Mouse (Mus musculus): ENCODE results near the gene Prr15. TPM values are rescaled to one million over a fixed set of nuclear protein-coding genes. Genes with fewer than 3 reads are reported as not detected.

Gene Prr15
- polyA plus RNA-seq, 1 experiment from 2014 or later: 1.1 TPM

DNA sequence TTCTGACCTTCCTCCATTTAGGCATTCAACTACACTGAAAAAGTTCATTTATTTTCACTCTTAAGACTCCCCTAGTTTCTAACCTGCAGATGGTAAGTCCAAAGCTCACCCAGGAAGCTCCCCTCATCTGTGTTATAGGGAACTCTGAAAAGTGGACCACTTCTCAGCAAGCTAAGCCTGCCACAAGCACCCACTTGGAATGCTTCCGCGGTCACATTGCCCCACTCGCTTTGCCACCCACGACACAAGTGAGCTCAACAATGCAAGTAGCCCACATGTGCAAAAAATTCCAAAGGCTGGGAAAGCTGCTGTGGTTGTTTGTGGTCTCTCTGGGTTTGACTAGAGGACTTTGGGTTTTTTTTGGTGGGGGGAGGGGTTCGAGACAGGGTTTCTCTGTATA is 15.5 kb downstream of the Prr15 start:
- H3K9me3 ChIP-seq (ENCODE audit: control insufficient read depth, low read length): no peaks in the 10 kb centered on the region
- H3K27ac ChIP-seq (ENCODE audit: low read depth, low read length): no peak overlapping the region
- no peak for ATAC-seq
- H3K9ac ChIP-seq (ENCODE audit: low read depth, low read length): no peak overlapping the region
- no peaks in the 10 kb centered on the region for H3K27me3 ChIP-seq (replicated peaks; ENCODE audit: control insufficient read depth, insufficient read depth, low read length)
- H3K36me3 ChIP-seq (ENCODE audit: control insufficient read depth, insufficient read depth, low read length): no peaks in the 10 kb centered on the region
- no peaks in the 10 kb centered on the region for H3K4me1 ChIP-seq (ENCODE audit: control insufficient read depth, insufficient read depth, low read depth, low read length)
- H3K4me3 ChIP-seq (ENCODE audit: low read length): no peak overlapping the region
- 93% methylated on average over 5 of the region's 5 CpGs for WGBS
- H3K4me2 ChIP-seq (ENCODE audit: low read length): no peak overlapping the region

DNA sequence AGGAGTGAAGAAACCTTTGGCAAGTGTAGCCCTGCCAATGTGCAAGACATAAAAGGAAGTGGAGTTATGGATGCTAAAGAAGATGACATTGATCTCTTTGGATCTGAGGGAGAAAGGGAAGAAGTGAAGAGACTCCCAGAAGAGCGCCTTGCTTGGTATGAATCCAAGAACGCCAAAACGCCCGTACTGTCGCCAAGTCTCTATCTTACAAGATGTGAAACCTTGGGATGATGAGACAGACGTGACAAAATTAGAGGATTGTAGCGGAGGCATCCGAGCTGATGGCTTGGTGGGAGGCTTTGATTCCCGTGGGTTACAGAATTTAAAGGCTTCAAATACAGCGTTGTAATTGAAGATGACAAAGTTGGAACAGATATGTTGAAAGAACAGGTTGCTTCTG is 16.6 kb downstream of the Prr15 start:
- H3K27me3 ChIP-seq (replicated peaks; ENCODE audit: control insufficient read depth, insufficient read depth, low read length): no peaks in the 10 kb centered on the region
- no peak overlapping the region for H3K27ac ChIP-seq (ENCODE audit: low read depth, low read length)
- H3K4me2 ChIP-seq (ENCODE audit: low read length): no peak overlapping the region
- no peaks in the 10 kb centered on the region for H3K9me3 ChIP-seq (ENCODE audit: control insufficient read depth, low read length)
- no peaks in the 10 kb centered on the region for H3K36me3 ChIP-seq (ENCODE audit: control insufficient read depth, insufficient read depth, low read length)
- ATAC-seq: no peak
- 85% methylated on average over 10 of the region's 10 CpGs for WGBS
- no peaks in the 10 kb centered on the region for H3K4me1 ChIP-seq (ENCODE audit: control insufficient read depth, insufficient read depth, low read depth, low read length)
- no peak overlapping the region for H3K4me3 ChIP-seq (ENCODE audit: low read length)
- no peak overlapping the region for H3K9ac ChIP-seq (ENCODE audit: low read depth, low read length)

DNA sequence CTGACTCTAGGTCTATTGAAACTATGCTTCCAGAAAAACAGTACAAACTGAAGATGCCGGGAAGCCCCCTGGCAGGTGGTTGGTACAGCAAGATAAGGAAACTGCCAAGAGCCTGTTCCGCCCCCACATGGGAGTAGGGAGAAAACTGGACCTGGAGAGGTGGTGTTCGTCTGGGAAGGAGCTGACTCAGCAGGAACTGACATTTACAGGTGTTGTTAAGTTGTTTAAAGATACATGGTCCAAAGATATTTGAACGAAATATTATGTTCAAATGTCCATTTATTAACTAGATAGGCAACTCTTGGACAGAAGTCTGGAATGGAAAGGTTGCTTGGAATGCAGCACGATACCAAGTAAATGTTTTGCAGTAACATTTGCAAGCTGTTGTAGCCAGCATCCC is 26.2 kb downstream of the Prr15 start:
- no peak for ATAC-seq
- 88% methylated on average over 5 of the region's 5 CpGs for WGBS
- no peaks in the 10 kb centered on the region for H3K4me1 ChIP-seq (ENCODE audit: control insufficient read depth, insufficient read depth, low read depth, low read length)
- no peak overlapping the region for H3K9ac ChIP-seq (ENCODE audit: low read depth, low read length)
- no peaks in the 10 kb centered on the region for H3K27me3 ChIP-seq (replicated peaks; ENCODE audit: control insufficient read depth, insufficient read depth, low read length)
- no peaks in the 10 kb centered on the region for H3K36me3 ChIP-seq (ENCODE audit: control insufficient read depth, insufficient read depth, low read length)
- H3K27ac ChIP-seq (ENCODE audit: low read depth, low read length): no peak overlapping the region
- H3K4me2 ChIP-seq (ENCODE audit: low read length): no peak overlapping the region
- no peaks in the 10 kb centered on the region for H3K9me3 ChIP-seq (ENCODE audit: control insufficient read depth, low read length)
- no peak overlapping the region for H3K4me3 ChIP-seq (ENCODE audit: low read length)

DNA sequence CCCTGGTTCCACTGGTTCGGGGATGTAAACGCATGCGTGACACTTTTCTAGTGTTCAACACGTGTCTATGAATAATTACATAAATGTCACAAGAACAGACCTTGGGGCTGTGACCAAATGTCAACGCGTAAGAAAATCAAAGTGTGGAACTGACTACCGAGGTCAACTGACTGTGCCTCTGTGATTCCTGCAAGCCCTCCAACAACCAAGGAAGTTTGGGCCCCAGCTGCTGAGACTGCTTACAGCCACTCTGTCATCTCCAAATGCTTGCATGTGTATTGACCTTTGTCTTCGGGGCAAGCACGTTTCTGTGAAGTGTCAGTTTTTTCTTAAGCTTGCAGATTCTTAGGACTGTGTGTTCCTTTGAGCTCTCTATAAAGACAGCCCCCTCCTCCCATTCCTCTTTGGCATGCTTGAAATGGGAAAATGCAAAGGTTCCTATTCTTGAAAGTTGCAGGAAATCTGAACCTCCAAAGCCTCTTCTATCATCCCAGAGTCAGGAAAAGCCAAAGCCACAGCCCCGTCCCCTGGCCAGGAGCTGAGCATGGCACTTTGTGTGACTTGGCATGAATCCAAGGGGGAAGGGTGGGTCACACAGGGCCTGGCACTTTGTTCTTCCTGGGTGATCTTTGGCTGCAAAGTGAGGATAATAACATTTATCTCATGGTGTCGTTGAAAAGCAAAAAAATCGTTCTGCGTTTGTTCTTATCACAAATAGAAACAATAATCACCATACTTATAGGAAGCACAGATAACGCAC is 27.5 kb downstream of the Prr15 start:
- no peaks in the 10 kb centered on the region for H3K4me1 ChIP-seq (ENCODE audit: control insufficient read depth, insufficient read depth, low read depth, low read length)
- no peak overlapping the region for H3K4me2 ChIP-seq (ENCODE audit: low read length)
- H3K27me3 ChIP-seq (replicated peaks; ENCODE audit: control insufficient read depth, insufficient read depth, low read length): no peaks in the 10 kb centered on the region
- no peaks in the 10 kb centered on the region for H3K36me3 ChIP-seq (ENCODE audit: control insufficient read depth, insufficient read depth, low read length)
- 61% methylated on average over 14 of the region's 14 CpGs for WGBS
- H3K9ac ChIP-seq (ENCODE audit: low read depth, low read length): no peak overlapping the region
- H3K9me3 ChIP-seq (ENCODE audit: control insufficient read depth, low read length): no peaks in the 10 kb centered on the region
- no peak overlapping the region for H3K27ac ChIP-seq (ENCODE audit: low read depth, low read length)
- ATAC-seq: no peak
- no peak overlapping the region for H3K4me3 ChIP-seq (ENCODE audit: low read length)

DNA sequence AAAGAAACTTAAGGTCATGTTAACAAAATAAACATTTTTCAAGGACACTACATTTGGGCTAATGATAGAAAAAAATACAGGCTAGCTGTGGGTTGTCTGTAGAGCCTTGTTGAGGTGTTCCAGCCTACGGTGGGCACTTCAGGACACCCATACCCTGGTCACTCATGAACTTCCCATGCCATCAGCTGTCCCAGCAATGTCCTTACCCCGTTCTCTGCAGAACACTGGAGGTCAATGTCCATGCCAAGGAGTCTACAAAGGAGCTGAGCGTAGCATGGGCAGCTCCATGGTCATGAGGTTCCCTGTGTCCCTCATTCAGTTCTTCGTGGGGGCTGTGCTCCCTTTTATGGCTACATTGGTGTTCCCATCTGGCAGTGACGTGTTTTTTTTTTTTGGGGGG is 28.1 kb downstream of the Prr15 start:
- H3K36me3 ChIP-seq (ENCODE audit: control insufficient read depth, insufficient read depth, low read length): no peaks in the 10 kb centered on the region
- H3K27ac ChIP-seq (ENCODE audit: low read depth, low read length): no peak overlapping the region
- no peak for ATAC-seq
- no peak overlapping the region for H3K9ac ChIP-seq (ENCODE audit: low read depth, low read length)
- no peak overlapping the region for H3K4me3 ChIP-seq (ENCODE audit: low read length)
- no peaks in the 10 kb centered on the region for H3K27me3 ChIP-seq (replicated peaks; ENCODE audit: control insufficient read depth, insufficient read depth, low read length)
- no peak overlapping the region for H3K4me2 ChIP-seq (ENCODE audit: low read length)
- 87% methylated on average over 5 of the region's 5 CpGs for WGBS
- H3K9me3 ChIP-seq (ENCODE audit: control insufficient read depth, low read length): no peaks in the 10 kb centered on the region
- no peaks in the 10 kb centered on the region for H3K4me1 ChIP-seq (ENCODE audit: control insufficient read depth, insufficient read depth, low read depth, low read length)

DNA sequence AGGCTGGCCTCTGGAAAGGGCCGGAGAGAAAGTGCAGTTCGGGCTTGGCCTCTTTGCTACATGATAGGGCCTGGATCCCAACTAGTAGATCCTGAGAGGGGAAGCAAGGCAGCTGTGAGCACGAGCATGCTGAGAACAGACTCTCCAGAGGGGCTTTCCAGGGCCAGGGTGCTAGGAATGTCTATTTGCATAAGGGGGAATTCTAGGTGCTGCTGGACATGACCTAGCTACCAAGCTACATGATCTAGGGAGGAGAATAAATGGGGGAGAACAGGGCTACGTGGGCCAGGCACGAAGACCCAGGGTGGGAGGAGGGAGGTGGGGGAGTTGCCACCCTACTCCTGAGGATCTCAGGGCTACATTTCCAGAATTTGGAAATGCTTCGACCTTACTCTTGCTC is 30.0 kb downstream of the Prr15 start:
- Histone ChIP-seq H3K9ac (ENCODE audit: low read depth, low read length) (no peak overlapping the region), H3K36me3 (ENCODE audit: control insufficient read depth, insufficient read depth, low read length) (no peaks in the 10 kb centered on the region), H3K4me3 (ENCODE audit: low read length) (no peak overlapping the region), H3K9me3 (ENCODE audit: control insufficient read depth, low read length) (no peaks in the 10 kb centered on the region), H3K27ac (ENCODE audit: low read depth, low read length) (no peak overlapping the region), H3K4me2 (ENCODE audit: low read length) (no peak overlapping the region), H3K27me3 (replicated peaks; ENCODE audit: control insufficient read depth, insufficient read depth, low read length) (no peaks in the 10 kb centered on the region), H3K4me1 (ENCODE audit: control insufficient read depth, insufficient read depth, low read depth, low read length) (no peaks in the 10 kb centered on the region)
- ATAC-seq: no peak
- 85% methylated on average over 6 of the region's 6 CpGs for WGBS

DNA sequence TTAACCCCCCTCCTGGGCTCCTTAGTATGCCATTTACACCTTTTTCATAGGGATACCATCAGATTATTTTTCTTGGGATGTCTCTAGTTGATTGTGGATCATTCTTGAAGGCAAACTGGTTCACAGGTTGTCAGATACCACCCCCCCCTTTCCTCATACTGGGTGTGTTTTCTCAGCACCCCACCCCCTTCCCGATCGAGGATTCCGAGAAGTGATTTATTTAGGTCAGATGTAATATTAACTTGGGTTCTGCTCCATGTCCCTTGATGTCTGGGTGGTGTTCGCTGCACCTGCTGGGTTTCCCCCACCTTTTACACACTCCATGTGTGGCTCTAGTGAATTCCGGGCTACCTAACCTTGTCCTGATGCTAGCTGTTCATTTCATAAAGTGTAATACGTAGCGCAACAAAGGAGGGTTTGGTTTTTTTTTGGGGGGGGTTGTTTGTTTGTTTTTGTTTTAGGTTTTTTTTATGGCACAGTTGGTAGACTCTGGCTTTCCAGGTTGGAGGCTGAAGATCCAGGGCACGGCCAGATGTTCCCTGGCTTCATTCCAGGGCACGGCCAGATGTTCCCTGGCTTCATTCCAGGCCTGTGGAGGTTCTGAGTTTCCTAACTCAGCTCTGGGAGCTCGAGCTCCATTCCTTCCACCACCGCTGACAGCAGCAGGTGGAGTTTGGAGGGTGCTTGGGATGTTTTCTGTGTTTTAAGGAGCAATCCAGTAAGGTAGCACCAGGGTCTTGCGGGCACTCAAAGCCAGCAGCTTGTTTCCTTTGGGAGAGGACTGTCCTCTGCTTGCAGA is 37.1 kb downstream of the Prr15 start:
- Histone ChIP-seq H3K27ac (ENCODE audit: low read depth, low read length) (no peak overlapping the region), H3K9ac (ENCODE audit: low read depth, low read length) (no peak overlapping the region), H3K4me2 (ENCODE audit: low read length) (no peak overlapping the region), H3K4me1 (ENCODE audit: control insufficient read depth, insufficient read depth, low read depth, low read length) (no peaks in the 10 kb centered on the region), H3K36me3 (ENCODE audit: control insufficient read depth, insufficient read depth, low read length) (no peaks in the 10 kb centered on the region), H3K9me3 (ENCODE audit: control insufficient read depth, low read length) (no peaks in the 10 kb centered on the region), H3K4me3 (ENCODE audit: low read length) (no peak overlapping the region), H3K27me3 (replicated peaks; ENCODE audit: control insufficient read depth, insufficient read depth, low read length) (no peaks in the 10 kb centered on the region)
- WGBS: 83% methylated on average over 12 of the region's 12 CpGs
- ATAC-seq: no peak

DNA sequence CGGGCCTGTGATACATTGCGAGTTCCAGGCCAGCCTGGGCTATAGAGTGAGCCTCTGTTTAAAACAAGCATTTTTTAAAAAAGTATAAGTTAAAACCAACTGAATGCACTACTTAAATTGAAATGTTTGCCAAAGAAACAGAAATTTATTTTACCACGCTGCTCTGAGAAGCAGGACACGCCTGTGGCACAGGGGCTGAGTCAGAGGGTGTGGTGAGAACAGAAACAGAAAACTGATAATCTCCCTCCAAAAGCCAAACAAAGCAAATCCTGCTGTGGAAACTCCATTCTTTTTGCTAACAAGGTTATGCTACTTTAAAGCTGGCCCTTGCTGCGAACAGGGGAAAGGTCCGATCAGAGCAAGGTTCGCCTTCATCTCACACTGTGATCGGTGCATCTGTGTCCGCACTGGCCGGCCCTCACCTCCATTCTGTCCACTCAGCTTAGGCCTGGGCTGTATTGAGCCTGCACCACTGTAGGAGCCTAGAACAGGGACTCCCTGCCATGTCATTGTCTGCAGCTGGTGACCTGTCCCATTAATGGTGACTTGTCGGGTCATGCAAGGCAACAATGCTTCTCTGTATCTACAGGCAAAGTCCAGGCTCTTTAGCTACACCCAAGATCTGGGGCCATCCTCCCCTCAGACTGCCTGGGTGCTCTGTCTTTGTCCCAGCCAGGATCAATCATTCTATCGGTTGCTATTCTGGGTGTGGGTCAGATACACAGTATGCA is 38.9 kb downstream of the Prr15 start:
- Histone ChIP-seq H3K36me3 (ENCODE audit: control insufficient read depth, insufficient read depth, low read length) (no peaks in the 10 kb centered on the region), H3K4me3 (ENCODE audit: low read length) (no peak overlapping the region), H3K4me2 (ENCODE audit: low read length) (no peak overlapping the region), H3K9me3 (ENCODE audit: control insufficient read depth, low read length) (no peaks in the 10 kb centered on the region), H3K9ac (ENCODE audit: low read depth, low read length) (no peak overlapping the region), H3K27me3 (replicated peaks; ENCODE audit: control insufficient read depth, insufficient read depth, low read length) (no peaks in the 10 kb centered on the region), H3K4me1 (ENCODE audit: control insufficient read depth, insufficient read depth, low read depth, low read length) (no peaks in the 10 kb centered on the region), H3K27ac (ENCODE audit: low read depth, low read length) (no peak overlapping the region)
- ATAC-seq: no peak
- 53% methylated on average over 12 of the region's 12 CpGs for WGBS

DNA sequence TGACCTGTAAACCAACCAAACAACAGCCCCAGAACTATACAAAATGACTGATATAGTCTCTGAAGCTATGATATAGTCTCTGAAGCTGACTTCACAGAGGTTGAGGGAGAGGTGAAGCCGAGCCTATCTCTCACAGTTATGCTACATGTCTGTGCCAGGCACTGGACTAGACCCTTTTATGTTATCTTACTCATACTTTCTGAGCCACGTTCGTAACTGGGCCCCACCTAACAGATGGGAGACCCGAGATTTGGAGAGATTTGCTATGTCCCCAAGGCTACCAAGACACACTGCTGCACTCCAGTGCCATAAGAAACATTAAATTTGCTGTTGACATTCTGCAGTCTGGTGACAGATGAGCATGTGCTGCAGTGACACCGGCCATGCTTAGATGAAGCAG is 41.0 kb downstream of the Prr15 start:
- no peaks in the 10 kb centered on the region for H3K9me3 ChIP-seq (ENCODE audit: control insufficient read depth, low read length)
- no peaks in the 10 kb centered on the region for H3K36me3 ChIP-seq (ENCODE audit: control insufficient read depth, insufficient read depth, low read length)
- no peak overlapping the region for H3K4me2 ChIP-seq (ENCODE audit: low read length)
- peaks cover 2% of the 10 kb centered on the region; the same call in 1 of the 2 replicates for H3K4me1 ChIP-seq (ENCODE audit: control insufficient read depth, insufficient read depth, low read depth, low read length)
- no peak overlapping the region for H3K4me3 ChIP-seq (ENCODE audit: low read length)
- no peak overlapping the region for H3K9ac ChIP-seq (ENCODE audit: low read depth, low read length)
- WGBS: 84% methylated on average over 5 of the region's 5 CpGs
- no peaks in the 10 kb centered on the region for H3K27me3 ChIP-seq (replicated peaks; ENCODE audit: control insufficient read depth, insufficient read depth, low read length)
- no peak overlapping the region for H3K27ac ChIP-seq (ENCODE audit: low read depth, low read length)
- ATAC-seq: no peak
